8 mouse cellular contexts compared by ENCODE assay signal in genomic region chr13:58215592-58216341, GRCm38 (mm10). TPM values are rescaled to one million over a fixed set of nuclear protein-coding genes. Genes with fewer than 3 reads are reported as not detected.
DNase-seq lines count a peak whose midpoint lies in the region; ATAC-seq and TF ChIP-seq lines count a peak whose summit lies in the region.

TSS of gene Ubqln1 (minus strand) at chr13:58215653.

- no peaks in the 10 kb centered on the region for H3K27me3 ChIP-seq in embryonic facial prominence, embryonic 14.5 days (replicated peaks; ENCODE audit: control insufficient read depth, insufficient read depth, low read length)
- H3K27me3 ChIP-seq in heart, adult 2 months (ENCODE audit: control insufficient read depth, insufficient read depth, low read length): no peaks in the 10 kb centered on the region
- no peaks in the 10 kb centered on the region for H3K27me3 ChIP-seq in limb, embryonic 13.5 days
- no peaks in the 10 kb centered on the region for H3K27me3 ChIP-seq in midbrain, embryonic 16.5 days (ENCODE audit: control insufficient read depth, insufficient read depth, low read depth, low read length)

- peak within 1 kb of the TSS; percentile 100 for H3K4me3 ChIP-seq in embryonic facial prominence, embryonic 14.5 days (ENCODE audit: low read depth, low read length)
- H3K4me3 ChIP-seq in heart, adult 2 months: peak within 1 kb of the TSS; percentile 97
- H3K4me3 ChIP-seq in limb, embryonic 13.5 days: peak within 1 kb of the TSS; percentile 99
- peak within 1 kb of the TSS; percentile 99 for H3K4me3 ChIP-seq in midbrain, embryonic 16.5 days (ENCODE audit: low read depth, low read length)

- peak; percentile 59 for TF ChIP-seq CTCF in heart, adult 2 months (IDR thresholded peaks at IDR 0.05)

- H3K4me1 ChIP-seq in embryonic facial prominence, embryonic 14.5 days (ENCODE audit: control insufficient read depth, insufficient read depth, low read length): peaks cover 11% of the 10 kb centered on the region
- peaks cover 9% of the 10 kb centered on the region for H3K4me1 ChIP-seq in heart, adult 2 months (ENCODE audit: control insufficient read depth, insufficient read depth, low read length)
- peaks cover 34% of the 10 kb centered on the region for H3K4me1 ChIP-seq in limb, embryonic 13.5 days
- H3K4me1 ChIP-seq in midbrain, embryonic 16.5 days (ENCODE audit: control insufficient read depth, insufficient read depth, low read length): peaks cover 33% of the 10 kb centered on the region

- H3K9me3 ChIP-seq in embryonic facial prominence, embryonic 14.5 days (ENCODE audit: control insufficient read depth, low read length): no peaks in the 10 kb centered on the region
- no peaks in the 10 kb centered on the region for H3K9me3 ChIP-seq in limb, embryonic 13.5 days
- H3K9me3 ChIP-seq in midbrain, embryonic 16.5 days (replicated peaks; ENCODE audit: control insufficient read depth, low read length, poor library complexity, severe bottlenecking): no peaks in the 10 kb centered on the region

- intact Hi-C loops in heart, adult 2 months (cut with DNase I): loop anchor here (2.0 to 5.0 kb wide), 2 partner anchors 57 to 59 kb away; partner anchors contain the start of gene Idnk

- ATAC-seq in embryonic facial prominence, embryonic 14.5 days (ENCODE audit: low read depth): peak; percentile 93
- peak; percentile 93 for ATAC-seq in limb, embryonic 13.5 days (ENCODE audit: low FRiP score, low read depth)
- peak; percentile 94 for ATAC-seq in midbrain, embryonic 16.5 days

- peak; percentile 88 for TF ChIP-seq POLR2A in heart, adult 2 months (IDR thresholded peaks at IDR 0.05; ENCODE audit: insufficient read depth, low read depth, low read length)

- peak within 1 kb of the TSS; percentile 54 for H3K4me2 ChIP-seq in embryonic facial prominence, embryonic 14.5 days (ENCODE audit: low read depth, low read length)
- peak within 1 kb of the TSS; percentile 85 for H3K4me2 ChIP-seq in limb, embryonic 13.5 days (replicated peaks)
- H3K4me2 ChIP-seq in midbrain, embryonic 16.5 days (ENCODE audit: low read length): peak within 1 kb of the TSS; percentile 82

- peaks cover 7% of the 10 kb centered on the region for H3K79me2 ChIP-seq in heart, adult 2 months (replicated peaks; ENCODE audit: control insufficient read depth, insufficient read depth, low read length)

- peak; percentile 77 for DNase-seq in 3T3-L1 (ENCODE audit: low read depth, low spot score)
- DNase-seq in adrenal gland, postnatal 4 days (ENCODE audit: low spot score in 2 of 2): peak; percentile 65 to 79
- DNase-seq in embryonic facial prominence, embryonic 14.5 days (ENCODE audit: low spot score): peak; percentile 91
- peak; percentile 94 to 96 for DNase-seq in heart, adult 2 months
- DNase-seq in kidney, adult 8-10 months: peak; percentile 81 to 85
- DNase-seq in spleen, postnatal 10 days (ENCODE audit: low spot score in 2 of 2): peak; percentile 90 to 92

- peak; percentile 64 for TF ChIP-seq EP300 in heart, adult 2 months (IDR thresholded peaks at IDR 0.05; ENCODE audit: insufficient read depth, low read depth, low read length)

- no peaks in the 10 kb centered on the region for H3K36me3 ChIP-seq in embryonic facial prominence, embryonic 14.5 days (ENCODE audit: control insufficient read depth, insufficient read depth, low read length)
- H3K36me3 ChIP-seq in heart, adult 2 months (ENCODE audit: control insufficient read depth, insufficient read depth, low read length): peaks cover 16% of the 10 kb centered on the region
- H3K36me3 ChIP-seq in limb, embryonic 13.5 days: no peaks in the 10 kb centered on the region
- no peaks in the 10 kb centered on the region for H3K36me3 ChIP-seq in midbrain, embryonic 16.5 days (ENCODE audit: control insufficient read depth, insufficient read depth, low read length)

- H3K27ac ChIP-seq in embryonic facial prominence, embryonic 14.5 days (replicated peaks; ENCODE audit: low read depth, low read length): peak within 1 kb of the TSS; percentile 88
- peak within 1 kb of the TSS; percentile 96 for H3K27ac ChIP-seq in heart, adult 2 months
- peak within 1 kb of the TSS; percentile 78 for H3K27ac ChIP-seq in limb, embryonic 13.5 days
- peak within 1 kb of the TSS; percentile 95 for H3K27ac ChIP-seq in midbrain, embryonic 16.5 days (ENCODE audit: low read length)

- H3K9ac ChIP-seq in embryonic facial prominence, embryonic 14.5 days (ENCODE audit: low read depth, low read length): peak within 1 kb of the TSS; percentile 96
- peak within 1 kb of the TSS; percentile 98 for H3K9ac ChIP-seq in heart, adult 2 months (ENCODE audit: low read depth, low read length)
- H3K9ac ChIP-seq in limb, embryonic 13.5 days: peak within 1 kb of the TSS; percentile 98
- H3K9ac ChIP-seq in midbrain, embryonic 16.5 days (ENCODE audit: low read depth, low read length): peak within 1 kb of the TSS; percentile 96

- 3% methylated on average over 47 of the region's 62 CpGs for WGBS in embryonic facial prominence, embryonic 14.5 days
- 1% methylated on average over 61 of the region's 62 CpGs for WGBS in heart, adult 2 months
- WGBS in limb, embryonic 13.5 days: 3% methylated on average over 62 of the region's 62 CpGs
- WGBS in midbrain, embryonic 16.5 days: 2% methylated on average over 59 of the region's 62 CpGs

RNA-seq across cellular contexts. Expression of gene Ubqln1, which starts in this region (rescaled TPM):
- total RNA-seq in adrenal gland, postnatal 4 days (2021): 10 to 100 TPM; 91.1 to 93.4 TPM
- 89.4 and 91.9 TPM in 2 replicates for polyA plus RNA-seq in embryonic facial prominence, embryonic 14.5 days (2014; fragmentation: Nextera tagmentation; extraction: Ambion mirVana)
- total RNA-seq in heart, adult 2 months (2021): 10 to 100 TPM; 48.8 to 49.2 TPM
- polyA plus RNA-seq in heart, adult 2 months (2012; rRNA removed): 49.4 and 67.0 TPM in 2 replicates
- polyA plus RNA-seq in limb, embryonic 13.5 days (2015; fragmentation: Nextera tagmentation; extraction: Ambion mirVana): 94.0 and 101 TPM in 2 replicates
- polyA plus RNA-seq in midbrain, embryonic 16.5 days (2015; fragmentation: Nextera tagmentation; extraction: Ambion mirVana): 132 and 133 TPM in 2 replicates

Comparison
In these comparisons a context has a peak if more than half of its experiments do, and no peak if none do; other contexts are left out.
1. Peak in every context shown above with its lines: DNase-seq, ATAC-seq, H3K4me3 ChIP-seq and H3K27ac ChIP-seq.